Mouse (Mus musculus) adrenal gland, adult 2 months (tissue): Measurements from ENCODE around the gene Kcnd3. TPM values are rescaled to one million over a fixed set of nuclear protein-coding genes. Genes with fewer than 3 reads are reported as not detected.
"Not testable (repeated sequence)": the region's sequence is repeated elsewhere in the genome, so short reads cannot be mapped to it uniquely, and the experiment has no call there.

Experiments used
- DNase-seq: peaks from one replicate; pipeline ENCODE4 v3.0.0; 2021
- polyA plus RNA-seq: library from polyadenylated mRNA; depleted of rRNA; stranded (reverse); fragments of >200 nt; gene quantifications from 2 replicates; pipeline ENCODE4 v1.2.3, GENCODE M21; 2012
- total RNA-seq, 2 experiments: library from RNA; stranded (reverse); gene quantifications; 2 replicates each; pipeline ENCODE4 v1.2.3; 2021

Kcnd3 gene
- total and polyA plus RNA-seq, 3 experiments: 2.3 to 9.5 (median 4.1) TPM

DNA sequence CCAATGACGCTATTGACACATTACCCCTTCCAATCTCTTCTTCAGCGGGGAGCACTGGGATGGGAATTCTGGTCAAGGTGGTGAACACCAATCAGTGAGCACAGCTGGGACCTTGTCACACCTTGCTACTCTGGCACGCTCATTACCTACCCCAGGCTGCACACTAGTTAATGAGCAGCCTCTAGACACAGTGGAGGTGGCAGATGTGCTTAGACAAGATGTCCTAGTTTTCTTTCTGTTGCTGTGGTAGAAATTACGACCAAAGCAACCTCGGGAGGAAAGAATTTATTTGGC lies 245.0 kb downstream of the Kcnd3 start:
- DNase-seq: no peak

DNA sequence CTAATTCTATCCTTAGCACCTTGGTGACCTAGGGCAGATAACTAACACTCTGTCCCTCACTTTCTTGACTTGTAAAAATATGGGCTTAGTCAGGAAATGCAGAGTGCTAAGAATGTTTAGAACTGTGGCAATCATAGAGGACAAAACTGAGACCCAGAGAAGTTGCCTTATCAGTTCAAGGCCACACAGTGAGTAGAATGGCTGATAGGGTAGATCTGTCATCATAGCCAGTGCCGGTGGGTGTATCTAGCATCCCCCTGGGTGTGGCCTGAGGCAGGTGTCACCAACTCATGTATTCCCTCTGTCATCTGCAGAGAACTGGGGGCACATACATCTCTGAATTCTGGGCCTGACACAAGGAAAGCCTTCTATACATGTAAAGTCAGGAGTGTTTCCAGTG lies 246.2 kb downstream of the Kcnd3 start:
- DNase-seq: no peak

DNA sequence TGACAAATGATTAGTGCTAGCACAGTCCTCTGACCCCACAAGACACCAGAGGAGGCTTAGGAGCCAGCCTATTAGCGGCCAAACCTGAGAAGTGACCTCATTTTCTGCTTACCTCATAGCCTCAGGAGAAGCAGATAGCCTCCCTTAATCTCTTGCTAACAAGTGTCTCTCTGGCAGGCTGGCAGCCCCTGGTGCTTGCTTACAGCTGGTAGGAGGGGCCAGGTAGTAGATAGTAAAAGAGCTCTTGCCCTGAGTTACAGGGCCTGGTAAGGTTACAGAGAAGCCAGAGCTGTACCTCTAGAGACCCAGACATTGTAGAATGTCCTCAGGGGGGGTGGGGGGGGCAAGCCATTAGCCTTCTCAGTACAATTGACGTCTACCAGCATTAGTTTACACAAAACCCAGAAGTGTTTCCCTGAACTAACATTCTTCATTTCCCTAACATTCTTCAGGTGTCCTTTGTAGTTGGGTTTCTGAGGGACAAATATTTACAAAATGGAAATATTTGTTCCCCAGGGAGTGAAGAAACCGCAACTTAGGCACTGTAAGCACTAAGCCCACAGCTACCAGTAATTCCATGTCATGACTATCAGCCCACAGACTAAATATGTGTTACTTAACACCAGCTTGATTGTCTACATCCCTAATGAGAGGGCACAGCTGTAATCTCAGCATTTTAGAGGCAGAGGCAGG lies 247.3 kb downstream of the Kcnd3 start:
- no peak for DNase-seq

DNA sequence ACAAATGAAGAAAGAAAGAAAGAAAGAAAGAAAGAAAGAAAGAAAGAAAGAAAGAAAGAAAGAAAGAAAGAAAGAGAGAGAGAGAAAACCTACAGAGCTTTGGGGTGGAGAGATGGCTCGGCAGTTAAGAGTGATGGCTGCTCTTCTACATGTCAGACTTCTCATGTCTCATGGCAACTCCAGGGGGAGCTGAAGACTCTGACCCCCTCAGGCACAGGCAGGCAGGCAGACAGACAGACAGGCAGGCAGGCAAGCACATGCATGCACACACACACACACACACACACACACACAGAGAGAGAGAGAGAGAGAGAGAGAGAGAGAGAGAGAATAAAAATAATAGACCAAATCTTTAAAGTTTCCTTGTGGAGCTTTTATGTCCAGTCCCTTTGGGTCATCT lies 248.7 kb downstream of the Kcnd3 start:
- DNase-seq: not testable (repeated sequence)

DNA sequence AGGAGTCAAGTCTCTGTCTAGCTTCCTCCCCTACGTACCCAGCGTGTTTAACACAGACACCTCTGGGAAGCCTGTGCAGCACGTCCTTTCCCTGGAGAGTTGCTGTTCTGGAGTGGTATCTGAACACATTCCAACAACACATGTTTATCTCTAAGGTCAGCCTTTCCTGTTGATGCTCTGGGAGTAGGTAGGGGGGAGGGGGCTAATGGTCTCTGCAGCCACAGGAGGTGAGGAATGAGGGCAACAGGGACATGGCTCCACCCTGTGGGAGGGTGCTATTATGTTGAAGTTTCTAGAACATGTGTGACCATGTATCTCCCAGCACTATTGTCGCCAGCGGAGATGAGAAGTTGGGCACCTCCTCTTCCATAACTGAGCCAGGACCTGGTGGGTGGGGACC lies 249.3 kb downstream of the Kcnd3 start:
- no peak for DNase-seq

DNA sequence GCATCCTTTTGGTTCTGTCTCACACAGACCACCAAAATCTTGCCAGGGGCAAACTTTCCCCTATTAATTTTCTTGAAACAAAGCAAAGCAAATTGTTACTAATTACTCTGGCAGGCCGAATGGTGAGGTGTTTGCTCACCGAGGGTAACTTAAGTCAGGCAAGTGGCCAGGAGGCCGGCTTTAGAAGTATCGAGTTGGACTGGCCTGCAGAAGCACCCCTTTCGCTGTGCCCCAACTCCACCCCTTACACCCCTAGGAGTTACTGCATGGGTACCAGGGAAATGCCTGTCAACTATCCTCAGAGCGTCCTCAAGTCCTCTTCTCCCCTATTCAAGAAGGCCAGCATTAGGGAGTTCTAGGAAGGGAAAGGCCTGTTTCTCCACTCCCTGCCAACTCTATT lies 251.4 kb downstream of the Kcnd3 start:
- DNase-seq: no peak

DNA sequence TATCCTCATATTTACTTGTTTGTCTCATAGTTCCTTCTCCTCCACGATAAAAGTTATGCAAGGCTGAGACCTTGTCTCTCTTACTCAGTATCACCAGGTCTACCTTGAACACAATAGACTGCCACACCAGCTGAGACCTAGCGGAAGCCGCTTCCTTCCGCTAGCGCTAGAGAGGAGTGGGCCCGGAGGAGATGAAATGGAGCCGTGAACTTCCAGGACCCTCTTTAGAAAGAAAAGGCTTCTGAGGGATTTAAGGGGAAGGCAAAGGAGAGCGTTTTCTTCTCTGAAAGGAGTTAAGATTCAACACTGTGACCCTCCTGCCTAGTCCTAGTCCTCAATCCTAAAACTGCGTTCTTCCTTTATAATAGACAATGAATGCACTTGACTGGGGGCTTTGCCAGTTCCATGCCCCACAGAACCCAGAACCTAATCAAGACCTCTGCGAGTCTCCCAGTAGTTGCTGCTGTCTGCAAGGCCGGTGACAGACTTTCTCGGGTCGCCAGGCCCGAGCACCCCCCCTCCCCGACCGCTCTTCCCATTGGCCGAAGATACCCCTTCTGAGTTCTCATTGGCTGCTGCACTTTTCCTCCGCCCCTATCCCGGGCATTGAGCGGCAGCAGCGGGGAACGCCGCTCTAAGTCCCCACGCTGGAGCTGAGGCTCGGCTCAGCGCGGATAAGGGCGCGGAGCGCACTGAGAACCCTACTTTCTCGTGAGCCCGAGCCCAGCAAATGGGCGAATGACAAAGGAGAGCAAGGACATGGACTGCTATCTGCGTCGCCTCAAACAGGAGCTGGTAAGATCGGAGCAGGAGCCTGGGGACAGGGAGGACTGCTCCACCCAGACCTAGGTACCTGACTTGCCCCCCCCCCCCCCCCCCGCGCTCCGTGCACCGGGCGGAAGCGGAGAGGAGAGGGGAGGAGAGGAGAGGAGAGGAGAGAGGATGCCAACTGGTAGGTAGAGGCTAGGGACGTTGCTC lies 252.2 kb downstream of the Kcnd3 start, which contains the start of gene Inka2:
TSS of gene Inka2 (plus strand) at position 569 of the 978 bp plus-strand sequence.
- DNase-seq: peak; percentile 91

DNA sequence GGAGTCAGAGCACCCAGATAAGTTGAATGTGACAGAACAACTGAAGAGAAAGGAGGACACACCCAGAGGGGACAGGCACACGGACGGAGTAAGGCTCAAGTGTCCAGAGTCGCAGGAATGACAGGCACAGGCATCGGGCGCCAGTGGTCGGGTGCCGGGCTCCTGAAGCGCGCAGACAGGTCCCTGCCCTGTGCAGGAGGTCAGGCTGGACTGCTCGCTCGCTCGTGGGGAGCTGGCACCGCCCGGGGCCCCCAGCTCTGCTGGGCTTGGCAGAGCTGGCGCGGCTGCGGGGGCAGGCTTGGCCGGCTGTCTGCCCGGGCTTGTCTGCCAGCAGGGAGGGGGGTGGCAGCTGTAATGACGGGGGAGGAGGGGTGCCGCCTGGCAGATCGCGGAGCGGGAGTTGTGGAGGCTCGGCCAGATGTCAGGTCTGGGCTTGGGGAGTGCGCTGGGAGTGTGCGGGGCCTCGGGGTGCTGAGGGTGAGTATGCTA lies 253.0 kb downstream of the Kcnd3 start:
- peak; percentile 80 for DNase-seq

DNA sequence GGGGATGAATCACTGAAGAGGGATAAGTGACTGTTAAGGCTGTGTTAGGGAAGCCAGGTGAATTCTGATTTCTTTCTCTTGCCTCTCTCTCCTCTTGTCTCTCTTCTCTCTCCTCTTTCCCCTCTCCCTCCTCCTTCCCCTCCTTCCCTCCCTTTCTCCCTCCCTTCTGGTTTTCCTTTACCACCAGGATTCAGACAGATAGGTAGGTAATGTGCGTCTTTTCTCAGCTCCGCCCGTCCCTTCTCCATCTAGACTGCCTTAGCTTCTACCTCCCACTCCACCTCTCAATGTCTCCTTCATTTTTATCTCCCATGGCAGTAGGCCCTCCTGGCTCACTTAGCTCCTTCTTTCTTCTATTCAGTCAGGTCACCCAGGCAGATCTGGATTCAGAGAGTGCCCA lies 253.4 kb downstream of the Kcnd3 start:
- DNase-seq: no peak

DNA sequence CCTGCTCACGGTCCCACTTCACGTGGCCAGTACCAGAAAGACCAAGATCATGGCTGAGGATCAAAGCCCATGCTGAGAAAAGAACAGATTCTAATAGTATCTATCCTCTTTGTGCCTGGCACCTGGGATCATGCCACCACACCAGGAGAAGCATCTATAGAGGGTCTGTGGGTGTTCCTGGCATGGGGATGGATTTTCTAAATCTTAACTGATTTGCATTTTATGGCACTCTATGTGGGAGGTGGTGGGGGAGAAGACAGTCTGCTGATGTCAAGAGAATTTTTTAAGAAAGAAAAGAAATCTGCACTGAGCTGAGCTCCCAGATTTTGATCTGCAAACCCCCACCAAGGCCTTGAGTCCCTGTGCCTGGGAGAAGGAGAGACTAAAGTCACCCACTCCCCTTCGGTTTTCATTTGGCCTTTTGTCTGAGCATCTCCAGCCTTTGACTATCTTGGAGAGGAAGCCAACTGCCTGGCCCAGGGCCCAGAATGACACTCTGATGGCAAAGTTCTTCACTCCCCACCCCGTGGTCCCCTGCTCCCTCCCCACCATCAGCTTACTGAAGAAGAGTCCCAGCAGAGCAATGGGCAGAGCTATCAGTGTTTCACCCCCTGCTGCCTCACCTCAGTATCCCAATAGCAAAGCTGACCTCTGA lies 254.4 kb downstream of the Kcnd3 start:
- no peak for DNase-seq

DNA sequence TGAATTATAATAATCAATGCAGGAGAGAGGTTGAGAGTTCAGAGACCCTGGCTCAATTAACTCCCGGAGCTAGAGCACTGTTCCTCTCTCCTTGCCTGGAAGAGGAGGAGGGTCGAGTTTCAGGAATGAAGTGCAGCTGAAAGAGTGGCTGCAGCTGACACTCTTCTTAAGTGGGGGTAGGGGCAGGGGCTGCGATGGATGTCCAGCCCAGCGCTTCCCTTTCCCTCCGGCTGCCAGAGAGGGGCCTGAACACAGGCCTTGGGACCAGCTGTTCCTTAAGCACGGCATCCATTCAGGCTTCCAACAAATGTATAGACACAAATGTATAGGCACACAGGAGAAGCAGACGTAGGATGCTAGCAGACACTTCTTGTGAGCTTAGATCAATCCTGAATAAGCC lies 255.5 kb downstream of the Kcnd3 start:
- no peak for DNase-seq

- DNase-seq: no peak
Measured at GRCm38 (mm10) chr3:105710246-105710645, 258.1 kb downstream of the Kcnd3 start.

DNA sequence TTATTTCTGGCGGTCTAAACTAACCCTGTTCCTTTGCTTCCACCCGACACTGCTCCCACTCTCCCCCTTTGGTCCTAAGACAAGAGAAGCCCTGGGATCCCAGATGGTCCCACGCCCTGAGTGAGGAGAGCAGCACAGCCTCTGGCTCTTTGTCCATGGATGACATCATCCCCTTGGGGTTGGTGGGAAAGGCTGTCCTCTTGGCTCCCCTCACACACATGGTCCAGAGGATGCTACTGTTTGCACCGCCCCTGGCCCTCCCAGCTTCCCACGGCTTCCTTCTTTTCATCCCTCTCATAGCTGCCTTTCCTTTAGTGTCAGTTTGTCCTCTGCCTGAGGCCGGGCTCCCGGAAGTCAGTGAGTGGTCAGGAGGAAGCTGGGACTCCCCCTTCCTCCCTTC lies 259.6 kb downstream of the Kcnd3 start:
- no peak for DNase-seq

DNA sequence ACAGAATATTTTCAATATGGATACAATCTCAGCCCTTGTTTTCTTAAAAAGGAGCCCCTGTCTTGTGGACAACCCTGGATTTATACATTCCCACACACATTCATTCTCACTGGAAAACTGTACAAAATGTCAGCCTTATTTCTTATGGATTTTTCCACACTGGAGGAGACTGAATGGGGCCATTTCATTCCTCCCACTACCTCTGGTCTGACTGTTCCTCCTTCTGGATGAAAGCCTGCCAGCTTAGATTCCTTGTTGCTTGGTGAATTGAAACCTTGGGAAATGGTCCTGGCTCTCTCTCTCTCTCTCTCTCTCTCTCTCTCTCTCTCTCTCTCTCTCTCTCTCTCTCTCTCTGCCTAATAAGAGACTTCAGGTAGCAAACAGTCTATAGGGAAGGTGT lies 260.7 kb downstream of the Kcnd3 start:
- no peak for DNase-seq

GRCm38 (mm10) chr3:105714091-105714819 lies 262.1 kb downstream of the Kcnd3 start:
- DNase-seq: no peak

DNA sequence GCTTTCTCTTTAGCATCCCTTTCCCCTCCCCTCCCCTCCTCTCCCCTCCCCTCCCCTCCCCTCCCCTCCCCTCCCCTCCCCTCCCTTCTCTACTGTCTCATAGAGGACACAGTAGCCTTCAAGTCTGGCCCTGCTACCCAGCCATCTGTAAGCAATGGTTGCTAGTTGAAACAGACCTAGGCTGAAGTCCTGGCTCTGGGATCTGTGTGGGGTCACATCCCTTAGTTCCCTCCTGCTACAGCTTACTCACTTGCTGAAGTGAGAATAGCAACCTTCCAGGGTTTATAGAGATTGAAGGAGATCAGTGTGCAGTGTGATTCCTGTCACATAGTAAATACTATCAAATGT lies 262.7 kb downstream of the Kcnd3 start:
- no peak for DNase-seq

- DNase-seq: no peak
Measured at GRCm38 (mm10) chr3:105716353-105717000, 264.3 kb downstream of the Kcnd3 start.

DNA sequence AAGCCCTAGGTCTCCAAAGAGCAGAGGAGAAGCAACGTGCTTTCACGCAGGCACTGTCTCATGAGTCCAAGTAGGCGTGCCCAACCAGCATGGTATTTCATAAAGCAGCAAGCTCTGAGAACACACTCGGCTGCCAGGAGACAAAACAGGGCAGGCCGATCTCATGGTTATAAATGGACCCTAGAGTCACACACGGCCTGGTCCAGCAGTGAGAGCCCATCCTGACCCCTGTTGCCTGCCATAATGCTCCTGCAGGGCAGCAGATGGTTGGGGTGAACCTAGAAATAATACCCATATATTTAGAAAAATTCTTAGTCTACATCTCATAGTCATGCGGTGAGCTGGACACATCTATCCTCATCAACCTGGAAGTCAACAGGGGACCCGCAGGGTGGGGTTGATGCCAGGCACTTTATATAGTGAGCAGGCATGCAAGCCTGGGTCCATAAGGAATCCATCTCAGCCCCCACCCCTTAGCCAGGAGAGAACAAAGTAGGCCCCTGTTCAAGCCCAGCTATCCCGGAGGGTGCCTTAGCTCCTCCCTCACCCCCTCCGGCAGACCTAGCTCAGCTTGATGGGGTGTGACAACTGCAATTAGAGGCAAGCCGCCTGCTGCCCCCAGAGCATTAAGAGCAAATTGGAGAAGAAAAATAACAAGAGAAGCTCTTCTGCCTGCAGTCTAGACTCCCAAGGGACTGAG lies 265.9 kb downstream of the Kcnd3 start:
- no peak for DNase-seq

DNA sequence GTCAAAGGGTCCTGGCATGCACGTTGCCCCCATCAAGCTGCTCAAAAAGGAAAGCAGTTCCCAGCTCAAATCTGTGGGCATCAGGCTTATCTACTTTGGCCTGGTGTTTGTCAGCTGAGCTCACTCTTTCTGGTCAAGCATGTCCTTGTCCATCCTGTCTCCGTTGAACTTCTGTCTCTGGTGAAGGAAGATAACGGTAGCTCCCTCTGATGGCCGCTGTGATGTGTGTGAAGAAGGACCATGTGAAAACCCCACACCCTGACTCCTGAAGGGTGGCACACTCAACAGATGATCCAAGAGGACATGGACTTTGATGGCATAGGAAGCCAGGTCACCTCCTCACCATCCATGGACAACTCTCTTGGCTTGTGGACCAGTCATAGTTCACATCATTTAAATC lies 266.6 kb downstream of the Kcnd3 start:
- DNase-seq: no peak

DNA sequence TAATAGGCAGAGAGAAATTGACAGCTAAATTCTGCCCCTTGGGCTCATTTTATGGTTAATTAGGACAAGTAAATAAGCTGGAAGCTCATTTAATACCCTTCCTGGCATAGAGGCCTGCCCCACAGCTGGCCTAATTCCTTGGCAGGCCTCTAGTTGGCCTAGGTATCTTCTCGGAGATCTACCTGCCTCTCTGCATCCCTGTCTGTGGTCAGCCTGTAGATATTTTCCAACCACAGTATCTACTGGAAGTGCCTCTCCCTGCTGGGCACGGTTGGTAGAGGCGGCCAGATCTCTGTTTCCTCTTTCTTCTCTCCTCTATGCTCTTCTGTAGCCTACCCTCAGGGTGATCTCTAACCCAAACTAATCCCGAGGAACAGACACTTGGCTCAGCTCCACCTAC lies 267.8 kb downstream of the Kcnd3 start:
- DNase-seq: no peak

- no peak for DNase-seq
Measured at GRCm38 (mm10) chr3:105720514-105720913, 268.4 kb downstream of the Kcnd3 start.
